Mouse (Mus musculus) hindbrain, embryonic 13.5 days (tissue): ENCODE results near the gene B3galt4. TPM values are rescaled to one million over a fixed set of nuclear protein-coding genes. Genes with fewer than 3 reads are reported as not detected.

Source experiments
- ATAC-seq: fragments of 200-750 bp; cut with Nextera tagmentation; 2 replicates; pipeline ENCODE4 v1.8.0; 2017; ENCODE audit warnings: moderate TSS enrichment; ENCODE audit not compliant: low FRiP score
- H3K27ac ChIP-seq: fragments of 300-500 bp; sonication (generic); 2 replicates; pipeline ENCODE4 v1.5.1; 2015; ENCODE audit warnings: inconsistent platforms, mild to moderate bottlenecking, moderate library complexity
- H3K27me3 ChIP-seq: fragments of 300-500 bp; sonication (generic); 2 replicates; pipeline ENCODE4 v1.6.1; 2015; ENCODE audit warnings: mild to moderate bottlenecking, inconsistent platforms
- H3K36me3 ChIP-seq: fragments of 300-500 bp; sonication (generic); 2 replicates; pipeline ENCODE4 v1.6.1; 2015; ENCODE audit warnings: mild to moderate bottlenecking, inconsistent platforms
- H3K4me1 ChIP-seq: fragments of 300-500 bp; sonication (generic); replicated peaks from 2 replicates; pipeline ENCODE4 v1.6.1; 2015; ENCODE audit warnings: inconsistent platforms
- H3K4me2 ChIP-seq: fragments of 300-500 bp; sonication (generic); 2 replicates; pipeline ENCODE4 v1.6.1; 2015; ENCODE audit warnings: inconsistent platforms, mild to moderate bottlenecking, moderate library complexity
- H3K4me3 ChIP-seq: fragments of 300-500 bp; sonication (generic); 2 replicates; pipeline ENCODE4 v1.5.1; 2015; ENCODE audit warnings: mild to moderate bottlenecking, inconsistent platforms
- H3K9ac ChIP-seq: fragments of 300-500 bp; sonication (generic); 2 replicates; pipeline ENCODE4 v1.6.1; 2015; ENCODE audit warnings: mild to moderate bottlenecking, inconsistent platforms
- H3K9me3 ChIP-seq: fragments of 300-500 bp; sonication (generic); 2 replicates; pipeline ENCODE4 v1.6.1; 2016; ENCODE audit warnings: inconsistent platforms
- WGBS: fragments of 180-500 bp; shearing (Covaris S2); methylation state at CpG from one replicate; pipeline ENCODE4 v1.1.7; 2015; 5-methylcytosine and 5-hydroxymethylcytosine counted together
- polyA plus RNA-seq: library from polyadenylated mRNA; unstranded; fragments of >200 nt; fragmentation: Nextera tagmentation; extraction: Ambion mirVana; gene quantifications from 2 replicates; pipeline ENCODE4 v1.2.1, GENCODE M21; 2015

Gene B3galt4
- polyA plus RNA-seq, 1 experiment from 2014 or later: 12.2 TPM

DNA sequence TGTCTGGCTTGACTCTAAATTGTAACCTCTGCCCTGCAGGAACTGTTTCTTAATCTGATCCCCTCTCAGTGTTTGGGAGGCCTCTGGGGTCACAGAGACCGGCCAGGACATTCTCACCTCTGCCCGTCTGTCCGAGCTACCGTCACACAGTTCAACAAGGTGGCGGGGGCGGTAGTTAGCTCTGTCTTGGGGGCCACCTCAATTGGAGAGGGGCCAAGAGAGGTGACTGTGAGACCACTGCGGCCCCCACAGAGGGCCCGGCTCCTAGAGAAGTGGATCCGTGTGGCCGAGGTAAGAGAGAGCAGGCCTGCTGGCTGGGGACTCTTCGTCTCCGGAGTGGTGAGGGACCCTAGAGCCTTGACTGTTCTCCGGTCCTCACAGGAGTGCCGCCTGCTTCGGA, 18.3 kb downstream of the B3galt4 start:
- Histone ChIP-seq H3K36me3 (peaks cover 53% of the 10 kb centered on the region), H3K4me1 (peaks cover 25% of the 10 kb centered on the region), H3K9ac (no peak overlapping the region), H3K4me3 (no peak overlapping the region), H3K27ac (no peak overlapping the region), H3K4me2 (no peak overlapping the region), H3K9me3 (no peaks in the 10 kb centered on the region), H3K27me3 (no peaks in the 10 kb centered on the region)
- no peak for ATAC-seq
- 91% methylated on average over 15 of the region's 15 CpGs for WGBS

DNA sequence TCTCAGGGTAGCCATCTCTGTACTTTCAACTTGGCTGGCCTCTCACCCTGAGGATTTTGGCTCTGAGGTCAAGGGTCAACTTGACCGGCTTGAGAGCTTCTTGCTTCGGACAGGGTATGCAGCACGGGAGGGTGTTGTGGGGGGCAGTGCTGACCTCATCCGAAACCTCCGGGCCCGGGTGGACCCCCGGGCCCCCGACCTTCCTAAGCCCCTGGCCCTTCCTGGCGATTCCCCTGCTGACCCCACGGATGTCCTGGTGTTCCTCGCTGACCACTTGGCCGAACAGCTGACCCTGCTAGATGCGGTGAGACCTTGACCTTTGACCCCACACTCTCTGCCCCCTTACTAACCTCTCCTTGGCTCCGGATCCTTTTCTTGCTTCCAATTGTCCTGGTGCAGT, 18.8 kb downstream of the B3galt4 start:
- H3K4me1 ChIP-seq: peaks cover 30% of the 10 kb centered on the region
- no peak for ATAC-seq
- H3K9ac ChIP-seq: no peak overlapping the region
- H3K9me3 ChIP-seq: no peaks in the 10 kb centered on the region
- no peak overlapping the region for H3K4me3 ChIP-seq
- H3K27me3 ChIP-seq: no peaks in the 10 kb centered on the region
- WGBS: 88% methylated on average over 14 of the region's 14 CpGs
- no peak overlapping the region for H3K27ac ChIP-seq
- H3K4me2 ChIP-seq: no peak overlapping the region
- peaks cover 54% of the 10 kb centered on the region for H3K36me3 ChIP-seq

DNA sequence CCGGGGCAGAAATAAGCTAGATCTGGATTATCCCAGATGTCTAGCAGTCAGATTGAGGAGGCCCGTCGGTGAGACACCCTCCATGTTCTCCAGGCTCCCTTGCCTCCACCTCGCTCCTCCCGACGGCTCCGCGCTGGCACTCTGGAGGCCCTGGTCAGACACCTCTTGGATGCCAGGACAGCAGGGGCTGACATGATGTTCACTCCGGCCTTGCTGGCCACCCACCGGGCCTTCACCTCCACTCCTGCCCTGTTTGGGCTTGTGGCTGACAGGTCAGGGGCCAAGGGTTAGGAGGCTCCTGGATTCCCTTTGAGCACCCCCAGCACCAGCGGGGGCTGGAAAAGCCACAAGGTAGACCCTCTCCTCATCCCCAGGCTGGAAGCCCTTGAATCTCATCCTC, 19.3 kb downstream of the B3galt4 start:
- Histone ChIP-seq H3K4me1 (peaks cover 31% of the 10 kb centered on the region), H3K4me3 (no peak overlapping the region), H3K9ac (no peak overlapping the region), H3K27ac (no peak overlapping the region), H3K27me3 (no peaks in the 10 kb centered on the region), H3K36me3 (peaks cover 49% of the 10 kb centered on the region), H3K4me2 (no peak overlapping the region), H3K9me3 (no peaks in the 10 kb centered on the region)
- no peak for ATAC-seq
- WGBS: 93% methylated on average over 11 of the region's 11 CpGs

DNA sequence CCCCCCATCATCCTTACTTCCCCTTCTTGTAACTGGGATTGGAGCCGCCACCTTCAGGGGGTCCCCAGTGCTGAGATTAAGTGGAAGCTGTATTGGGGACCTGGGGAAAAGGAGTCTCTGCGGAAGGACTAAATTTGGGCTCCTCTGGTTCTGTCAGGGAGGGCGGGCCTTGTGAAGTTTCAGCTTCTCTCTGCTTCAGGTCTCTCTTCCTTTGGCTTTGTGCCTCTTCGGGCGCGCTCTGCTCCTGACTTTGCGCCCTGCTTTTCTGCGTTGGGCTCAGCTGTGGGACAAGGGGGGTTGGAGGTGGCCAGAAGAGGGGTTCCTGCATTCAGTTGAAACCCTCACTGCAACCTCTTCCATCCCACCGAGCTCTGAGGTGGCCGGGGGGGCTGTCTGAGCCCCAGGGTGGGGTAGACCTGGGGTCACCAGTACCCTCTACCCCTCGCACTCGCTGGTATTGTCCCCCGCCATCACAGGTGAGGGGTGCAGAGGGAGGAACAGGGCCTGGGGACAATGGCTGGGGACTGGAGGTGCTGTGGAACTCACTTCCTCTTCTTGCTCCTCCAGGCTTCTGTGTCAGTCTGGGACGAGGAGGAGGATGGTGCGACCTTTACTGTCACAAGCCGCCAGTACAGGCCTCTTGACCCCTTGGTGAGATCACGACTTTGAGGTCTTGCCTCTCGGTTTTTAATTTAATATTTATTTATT, 20.0 kb downstream of the B3galt4 start:
- ATAC-seq: no peak
- Histone ChIP-seq H3K4me3 (peak overlapping the region; percentile 90), H3K27ac (no peak overlapping the region), H3K36me3 (peaks cover 49% of the 10 kb centered on the region), H3K27me3 (no peaks in the 10 kb centered on the region), H3K4me1 (peaks cover 31% of the 10 kb centered on the region), H3K4me2 (peak overlapping the region; percentile 99), H3K9me3 (no peaks in the 10 kb centered on the region), H3K9ac (peak overlapping the region; percentile 95)
- 37% methylated on average over 18 of the region's 18 CpGs for WGBS

DNA sequence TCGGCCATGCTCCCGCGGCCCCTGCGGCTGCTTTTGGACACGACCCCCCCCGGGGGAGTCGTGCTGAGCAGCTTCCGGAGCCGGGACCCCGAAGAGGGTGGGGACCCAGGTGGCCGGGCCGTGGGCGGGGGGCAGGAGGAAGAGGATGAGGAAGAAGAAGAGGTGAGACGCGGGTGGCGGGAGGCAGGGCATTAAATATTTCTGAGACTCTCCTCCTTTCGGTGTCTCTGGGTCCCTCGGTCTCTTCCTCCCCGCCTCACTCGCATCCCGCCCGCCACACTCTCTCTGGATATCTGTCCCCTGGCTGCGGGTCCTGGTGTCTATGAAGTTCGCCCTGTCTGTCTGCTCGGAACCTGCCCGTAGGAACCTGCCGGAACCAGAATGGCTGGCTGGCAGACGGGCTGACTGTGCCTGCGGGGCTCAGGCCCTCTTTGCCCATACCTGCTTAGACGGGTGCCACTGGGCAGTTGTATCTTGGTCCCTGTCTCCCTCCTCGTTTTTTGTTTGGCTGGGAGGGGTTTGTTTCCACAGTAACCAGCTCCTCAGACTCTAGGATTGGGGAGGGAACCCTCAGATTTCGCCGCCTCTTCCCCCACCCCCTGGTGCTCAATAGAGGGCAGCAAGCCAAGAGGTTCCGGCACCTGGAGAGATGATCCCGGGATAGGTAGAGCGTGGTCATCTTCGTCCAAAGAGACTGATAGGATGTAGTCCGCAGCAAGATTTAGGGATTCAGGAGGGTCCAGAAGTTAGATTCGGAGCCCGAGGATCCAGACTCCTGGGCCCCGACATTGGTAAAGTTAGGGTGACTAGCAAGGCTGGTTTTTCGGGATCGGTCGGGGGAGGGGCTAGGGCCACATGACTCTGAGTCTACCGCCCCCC, 20.8 kb downstream of the B3galt4 start:
- peak overlapping the region; percentile 95 for H3K9ac ChIP-seq
- H3K4me2 ChIP-seq: peak overlapping the region; percentile 99
- ATAC-seq: 0 out of 2 replicates have a peak, but pooled peaks have one; percentile 4
- peaks cover 48% of the 10 kb centered on the region for H3K36me3 ChIP-seq
- WGBS: under 1% methylated on average over 45 of the region's 45 CpGs
- no peaks in the 10 kb centered on the region for H3K9me3 ChIP-seq
- H3K27me3 ChIP-seq: no peaks in the 10 kb centered on the region
- peak overlapping the region; percentile 97 for H3K27ac ChIP-seq
- peak overlapping the region; percentile 90 for H3K4me3 ChIP-seq
- H3K4me1 ChIP-seq: peaks cover 31% of the 10 kb centered on the region

DNA sequence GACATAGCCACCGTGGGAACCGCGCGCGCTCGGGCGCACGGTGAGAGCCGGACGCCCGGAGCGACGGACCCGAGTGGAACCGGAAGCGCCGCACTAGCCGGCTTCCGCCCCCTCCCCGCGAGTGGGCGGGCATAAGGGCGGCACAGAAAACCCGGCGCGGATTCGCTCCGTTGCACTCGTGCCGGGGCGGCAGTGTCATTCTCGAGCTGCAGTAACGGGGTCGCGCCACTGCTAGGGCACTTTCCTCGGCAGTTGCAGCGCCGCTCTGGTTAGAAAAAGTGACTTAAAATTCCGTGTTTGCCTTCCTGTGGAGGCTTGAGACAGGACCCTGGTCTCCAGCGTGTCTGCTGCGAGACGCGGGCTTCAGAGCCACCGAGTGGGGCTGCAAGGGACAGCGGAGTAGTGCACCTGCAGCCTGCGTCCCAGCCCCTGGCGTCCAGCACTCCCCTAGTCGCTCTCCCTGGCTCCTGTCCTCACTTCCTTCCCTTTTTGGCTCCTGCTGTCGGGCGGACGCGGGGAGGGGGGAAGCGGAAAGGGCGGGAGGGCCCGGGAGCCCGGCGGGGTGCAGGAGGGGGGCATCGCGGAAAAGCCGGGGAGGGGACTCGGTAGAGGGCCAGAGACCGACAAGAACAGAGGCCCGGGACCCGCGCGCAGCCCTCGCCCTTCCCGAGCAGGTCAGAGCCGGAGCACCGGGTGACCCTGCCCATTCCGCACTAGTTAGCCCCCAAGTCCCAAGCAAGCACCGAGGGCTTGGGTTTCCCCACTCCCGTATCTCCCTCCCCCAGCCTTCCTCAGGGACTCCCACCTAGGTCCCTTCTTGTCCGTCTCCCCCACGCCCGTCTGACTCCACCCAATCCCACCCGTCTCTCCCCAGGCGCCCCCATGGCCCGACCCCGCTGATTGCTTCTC, 21.7 kb downstream of the B3galt4 start, which contains the start of gene Rgl2:
TSS of gene Rgl2 (plus strand) at position 173 of the 909 bp plus-strand sequence.
- peaks cover 46% of the 10 kb centered on the region for H3K36me3 ChIP-seq
- under 1% methylated on average over 70 of the region's 80 CpGs for WGBS

DNA sequence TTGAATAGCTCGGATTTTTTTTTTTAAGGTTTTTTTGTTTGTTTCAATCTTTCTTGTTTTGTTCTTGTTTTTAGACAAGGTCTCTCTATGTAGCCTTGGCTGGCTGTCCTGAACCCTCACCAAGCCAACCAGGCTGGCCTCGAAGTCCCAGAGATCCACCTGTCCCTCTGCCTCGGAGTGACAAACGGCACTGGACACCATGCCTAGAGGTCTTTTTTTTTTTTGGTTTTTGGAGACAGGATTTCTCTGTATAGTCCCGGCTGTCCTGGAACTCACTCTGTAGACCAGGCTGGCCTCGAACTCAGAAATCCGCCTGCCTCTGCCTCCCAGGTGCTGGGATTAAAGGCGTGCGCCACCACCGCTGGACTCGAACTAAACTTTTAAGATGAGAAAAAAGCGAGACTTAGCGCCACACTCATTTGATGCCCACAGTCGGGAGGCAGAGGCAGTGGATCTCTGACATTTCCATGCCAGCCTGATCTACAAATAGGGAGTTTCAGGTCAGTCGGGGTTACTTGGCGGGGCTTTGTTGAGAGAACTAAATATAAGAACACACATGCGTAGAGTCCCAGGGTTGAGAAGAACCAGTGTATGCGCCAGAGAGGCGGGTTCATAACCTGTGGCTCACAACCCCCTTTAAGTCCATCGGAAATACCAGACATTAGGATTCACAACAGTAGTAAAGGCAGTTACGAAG, 22.9 kb downstream of the B3galt4 start:
- Histone ChIP-seq H3K4me3 (peak overlapping the region; percentile 90), H3K27ac (peak overlapping the region; percentile 76; the same call in 1 of the 2 replicates), H3K9ac (peak overlapping the region; percentile 95), H3K27me3 (no peaks in the 10 kb centered on the region), H3K9me3 (no peaks in the 10 kb centered on the region), H3K36me3 (peaks cover 35% of the 10 kb centered on the region), H3K4me2 (peak overlapping the region; percentile 99), H3K4me1 (peaks cover 31% of the 10 kb centered on the region)
- 67% methylated on average over 21 of the region's 21 CpGs for WGBS
- no peak for ATAC-seq

More for the DNA sequence above, 21.7 kb downstream of the B3galt4 start, which contains the start of gene Rgl2:
- H3K27me3 ChIP-seq: no peaks in the 10 kb centered on the region
- peak within 1 kb of the TSS; percentile 90 for H3K4me3 ChIP-seq
- peaks cover 31% of the 10 kb centered on the region for H3K4me1 ChIP-seq
- H3K9ac ChIP-seq: peak within 1 kb of the TSS; percentile 95
- H3K27ac ChIP-seq: peak within 1 kb of the TSS; percentile 97
- no peaks in the 10 kb centered on the region for H3K9me3 ChIP-seq
- peak within 1 kb of the TSS; percentile 99 for H3K4me2 ChIP-seq
- peak; percentile 84 for ATAC-seq

DNA sequence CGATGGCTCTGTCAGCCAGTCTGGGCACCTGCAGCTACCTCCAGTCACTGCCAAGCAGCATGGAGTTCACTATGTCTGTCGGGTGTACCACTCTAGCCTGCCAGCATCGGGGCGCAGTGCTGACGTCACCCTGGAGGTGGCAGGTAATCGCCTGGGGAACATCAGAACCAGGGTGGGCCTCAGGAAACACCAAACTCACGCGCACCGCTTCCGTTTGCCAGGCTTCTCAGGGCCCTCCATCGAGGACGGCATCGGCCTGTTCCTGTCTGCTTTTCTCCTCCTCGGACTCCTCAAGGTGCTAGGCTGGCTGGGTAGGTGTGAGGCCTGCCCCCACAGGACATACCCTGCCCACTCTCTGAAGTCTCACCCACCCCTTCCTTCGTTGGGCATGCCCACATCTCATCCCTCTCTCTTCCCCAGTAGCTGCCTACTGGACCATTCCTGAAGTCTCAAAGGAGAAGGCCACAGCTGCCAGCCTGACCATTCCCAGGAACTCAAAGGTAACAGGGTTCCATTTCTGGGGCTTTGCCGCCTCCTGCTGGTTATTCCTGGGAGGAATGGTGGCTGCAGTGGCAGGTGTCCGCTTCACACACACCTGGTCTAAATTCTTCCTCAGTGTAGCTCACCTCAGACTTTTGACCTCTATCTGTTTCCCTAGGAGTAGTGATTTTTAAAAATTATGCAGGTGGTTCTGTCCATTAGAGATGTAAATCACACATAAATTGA, 24.9 kb downstream of the B3galt4 start:
- Histone ChIP-seq H3K27ac (no peak overlapping the region), H3K4me1 (peaks cover 28% of the 10 kb centered on the region), H3K4me2 (no peak overlapping the region), H3K9ac (no peak overlapping the region), H3K27me3 (no peaks in the 10 kb centered on the region), H3K36me3 (peaks cover 22% of the 10 kb centered on the region), H3K9me3 (no peaks in the 10 kb centered on the region), H3K4me3 (no peak overlapping the region)
- no peak for ATAC-seq
- WGBS: 80% methylated on average over 17 of the region's 17 CpGs

DNA sequence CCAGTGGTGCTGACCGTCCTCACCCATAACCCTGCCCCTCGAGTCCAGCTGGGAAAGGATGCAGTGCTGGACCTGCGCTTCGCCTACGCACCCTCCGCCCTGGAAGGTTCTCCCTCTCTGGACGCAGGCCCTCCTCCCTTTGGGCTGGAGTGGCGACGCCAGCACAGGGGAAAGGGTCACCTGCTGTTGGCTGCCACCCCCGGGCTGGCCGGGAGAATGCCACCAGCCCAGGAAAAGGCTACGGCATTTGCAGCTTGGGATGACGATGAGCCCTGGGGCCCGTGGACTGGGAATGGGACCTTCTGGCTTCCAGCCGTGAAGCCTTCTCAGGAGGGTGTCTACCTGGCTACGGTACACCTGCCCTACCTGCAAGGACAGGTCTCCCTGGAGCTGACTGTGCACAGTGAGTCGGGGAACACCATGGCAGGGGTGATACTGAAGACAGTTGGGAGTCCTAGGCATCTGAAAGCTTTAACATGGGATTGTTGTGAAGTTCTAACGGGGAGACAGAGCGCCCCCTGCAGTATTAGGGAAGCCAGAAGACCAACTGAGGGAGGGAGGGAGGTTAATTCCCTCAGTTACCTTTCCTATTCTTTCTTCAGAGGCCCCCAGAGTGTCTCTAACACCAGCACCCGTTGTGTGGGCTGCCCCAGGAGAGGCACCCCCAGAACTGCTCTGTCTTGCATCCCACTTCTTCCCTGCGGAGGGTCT, 25.7 kb downstream of the B3galt4 start:
- ATAC-seq: no peak
- Histone ChIP-seq H3K27me3 (no peaks in the 10 kb centered on the region), H3K9ac (no peak overlapping the region), H3K9me3 (no peaks in the 10 kb centered on the region), H3K4me3 (no peak overlapping the region), H3K4me1 (peaks cover 28% of the 10 kb centered on the region), H3K36me3 (peaks cover 22% of the 10 kb centered on the region), H3K4me2 (no peak overlapping the region), H3K27ac (no peak overlapping the region)
- WGBS: 84% methylated on average over 21 of the region's 21 CpGs

DNA sequence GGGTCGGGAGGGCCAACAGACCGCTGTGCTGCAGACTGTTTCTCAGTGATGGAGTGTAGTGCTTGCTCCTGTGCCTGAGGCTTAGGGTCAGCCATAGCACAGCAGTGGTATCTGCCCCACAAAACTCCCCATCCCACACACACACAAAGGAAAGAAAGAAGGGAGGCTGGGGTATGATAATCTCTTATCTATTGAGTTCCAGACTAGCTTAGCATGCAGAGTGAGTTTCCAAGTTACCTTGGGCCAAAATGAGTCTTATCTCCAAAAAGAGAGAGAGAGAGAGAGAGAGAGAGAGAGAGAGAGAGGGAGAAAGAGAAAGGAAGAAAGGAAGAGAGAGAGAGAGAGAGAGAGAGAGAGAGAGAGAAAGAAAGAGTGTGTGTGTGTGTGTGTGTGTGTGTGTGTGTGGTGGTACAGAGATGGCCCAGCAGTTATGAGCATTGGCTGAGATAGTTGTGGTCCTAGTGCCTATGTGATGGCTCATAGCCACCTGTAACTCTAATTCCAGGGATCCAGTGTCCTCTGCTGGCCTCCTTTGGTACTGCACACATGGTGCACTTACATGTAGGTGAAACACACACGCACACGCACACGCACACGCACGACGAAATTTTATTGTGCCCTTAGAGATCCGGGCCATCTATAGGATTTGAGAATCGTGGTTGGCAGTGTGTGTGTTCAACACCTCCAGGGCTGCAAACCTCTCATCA, 26.6 kb downstream of the B3galt4 start:
- 0 out of 2 replicates have a peak, but pooled peaks cover under 1% of the 10 kb centered on the region for H3K27me3 ChIP-seq
- peaks cover 22% of the 10 kb centered on the region for H3K36me3 ChIP-seq
- no peak for ATAC-seq
- no peak overlapping the region for H3K9ac ChIP-seq
- H3K4me2 ChIP-seq: no peak overlapping the region
- no peak overlapping the region for H3K4me3 ChIP-seq
- no peak overlapping the region for H3K27ac ChIP-seq
- peaks cover 34% of the 10 kb centered on the region for H3K4me1 ChIP-seq
- WGBS: 84% methylated on average over 10 of the region's 10 CpGs
- H3K9me3 ChIP-seq: no peaks in the 10 kb centered on the region
